Mouse (Mus musculus): ENCODE measurements around the gene Mprip. TPM values are rescaled to one million over a fixed set of nuclear protein-coding genes. Genes with fewer than 3 reads are reported as not detected.
"Not testable (repeated sequence)": the region's sequence is repeated elsewhere in the genome, so short reads cannot be mapped to it uniquely, and the experiment has no call there.

Mprip gene
- polyA plus RNA-seq (2014; fragmentation: Nextera tagmentation; extraction: Ambion mirVana): 56.2 and 57.2 TPM in 2 replicates

DNA sequence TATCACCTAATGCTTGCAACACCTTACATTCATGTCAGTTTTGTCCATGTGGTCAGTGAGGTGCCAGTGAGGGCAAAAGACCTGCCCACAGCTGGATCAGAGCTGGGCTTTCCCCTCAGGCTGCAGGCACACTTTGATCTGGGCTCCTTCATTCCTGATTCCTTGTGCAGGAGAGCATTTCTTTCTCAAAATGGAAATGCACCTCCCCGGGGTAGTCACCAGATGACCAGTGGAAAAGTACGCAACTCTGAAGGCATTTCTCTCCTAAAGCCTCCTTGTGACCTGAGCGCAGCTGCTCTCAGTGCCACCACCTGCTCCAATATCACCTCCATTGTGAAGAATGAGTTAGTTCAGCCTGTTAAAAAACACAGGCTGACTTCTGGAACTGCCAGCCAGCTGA is at the start of gene Mprip:
Mprip (plus strand) TSS at position 301 of the 400 bp plus-strand sequence.
- H3K27ac ChIP-seq (ENCODE audit: low read depth): peak within 1 kb of the TSS; percentile 44; the same call in 1 of the 2 replicates
- H3K4me1 ChIP-seq (replicated peaks; ENCODE audit: control insufficient read depth, insufficient read depth, low read length): peaks cover 33% of the 10 kb centered on the region
- no peaks in the 10 kb centered on the region for H3K27me3 ChIP-seq (replicated peaks; ENCODE audit: control insufficient read depth, insufficient read depth, low read length)
- H3K9ac ChIP-seq (ENCODE audit: low read length): peak within 1 kb of the TSS; percentile 85
- H3K9me3 ChIP-seq (ENCODE audit: control insufficient read depth, low read length): no peaks in the 10 kb centered on the region
- no peaks in the 10 kb centered on the region for H3K36me3 ChIP-seq (ENCODE audit: control insufficient read depth, insufficient read depth, low read length)
- DNase-seq (ENCODE audit: low spot score): no peak
- H3K4me3 ChIP-seq (ENCODE audit: low read depth, low read length): peak within 1 kb of the TSS; percentile 76
- 72% methylated on average over 3 of the region's 3 CpGs for WGBS
- ATAC-seq (replicated peaks; ENCODE audit: low FRiP score, low TSS enrichment, low read depth): no peak
- H3K4me2 ChIP-seq (ENCODE audit: low read length): peak within 1 kb of the TSS; percentile 73

GRCm38 (mm10) chr11:59611646-59612045 is 49.5 kb upstream of the Mprip start:
- WGBS: 80% methylated on average over 5 of the region's 5 CpGs
- Histone ChIP-seq H3K9me3 (ENCODE audit: control insufficient read depth, low read length) (no peaks in the 10 kb centered on the region), H3K9ac (ENCODE audit: low read length) (no peak overlapping the region), H3K27me3 (replicated peaks; ENCODE audit: control insufficient read depth, insufficient read depth, low read length) (no peaks in the 10 kb centered on the region), H3K4me2 (ENCODE audit: low read length) (no peak overlapping the region), H3K27ac (ENCODE audit: low read depth) (no peak overlapping the region), H3K4me1 (replicated peaks; ENCODE audit: control insufficient read depth, insufficient read depth, low read length) (no peaks in the 10 kb centered on the region), H3K4me3 (ENCODE audit: low read depth, low read length) (no peak overlapping the region), H3K36me3 (ENCODE audit: control insufficient read depth, insufficient read depth, low read length) (no peaks in the 10 kb centered on the region)
- no peak for ATAC-seq (replicated peaks; ENCODE audit: low FRiP score, low TSS enrichment, low read depth)
- no peak for DNase-seq (ENCODE audit: low spot score)

GRCm38 (mm10) chr11:59614120-59614519 is 47.0 kb upstream of the Mprip start:
- H3K27me3 ChIP-seq (replicated peaks; ENCODE audit: control insufficient read depth, insufficient read depth, low read length): no peaks in the 10 kb centered on the region
- no peaks in the 10 kb centered on the region for H3K36me3 ChIP-seq (ENCODE audit: control insufficient read depth, insufficient read depth, low read length)
- H3K9ac ChIP-seq (ENCODE audit: low read length): no peak overlapping the region
- H3K4me3 ChIP-seq (ENCODE audit: low read depth, low read length): no peak overlapping the region
- DNase-seq (ENCODE audit: low spot score): no peak
- ATAC-seq (replicated peaks; ENCODE audit: low FRiP score, low TSS enrichment, low read depth): no peak
- no peaks in the 10 kb centered on the region for H3K4me1 ChIP-seq (replicated peaks; ENCODE audit: control insufficient read depth, insufficient read depth, low read length)
- H3K4me2 ChIP-seq (ENCODE audit: low read length): no peak overlapping the region
- 28% methylated on average over 4 of the region's 4 CpGs for WGBS
- H3K27ac ChIP-seq (ENCODE audit: low read depth): no peak overlapping the region
- H3K9me3 ChIP-seq (ENCODE audit: control insufficient read depth, low read length): no peaks in the 10 kb centered on the region

GRCm38 (mm10) chr11:59616986-59617385 is 44.1 kb upstream of the Mprip start:
- not testable (repeated sequence) for H3K9ac ChIP-seq (ENCODE audit: low read length); H3K27me3 ChIP-seq (replicated peaks; ENCODE audit: control insufficient read depth, insufficient read depth, low read length); H3K4me1 ChIP-seq (replicated peaks; ENCODE audit: control insufficient read depth, insufficient read depth, low read length); H3K9me3 ChIP-seq (ENCODE audit: control insufficient read depth, low read length); H3K36me3 ChIP-seq (ENCODE audit: control insufficient read depth, insufficient read depth, low read length); H3K4me2 ChIP-seq (ENCODE audit: low read length); ATAC-seq (replicated peaks; ENCODE audit: low FRiP score, low TSS enrichment, low read depth); H3K4me3 ChIP-seq (ENCODE audit: low read depth, low read length); H3K27ac ChIP-seq (ENCODE audit: low read depth); DNase-seq (ENCODE audit: low spot score)
- WGBS: 88% methylated on average over 2 of the region's 2 CpGs

GRCm38 (mm10) chr11:59622214-59622613 is 38.9 kb upstream of the Mprip start:
- ATAC-seq (replicated peaks; ENCODE audit: low FRiP score, low TSS enrichment, low read depth): no peak
- no peak overlapping the region for H3K4me3 ChIP-seq (ENCODE audit: low read depth, low read length)
- no peak overlapping the region for H3K9ac ChIP-seq (ENCODE audit: low read length)
- H3K36me3 ChIP-seq (ENCODE audit: control insufficient read depth, insufficient read depth, low read length): no peaks in the 10 kb centered on the region
- no peak overlapping the region for H3K27ac ChIP-seq (ENCODE audit: low read depth)
- no peaks in the 10 kb centered on the region for H3K9me3 ChIP-seq (ENCODE audit: control insufficient read depth, low read length)
- 59% methylated on average over 3 of the region's 3 CpGs for WGBS
- H3K4me2 ChIP-seq (ENCODE audit: low read length): no peak overlapping the region
- H3K27me3 ChIP-seq (replicated peaks; ENCODE audit: control insufficient read depth, insufficient read depth, low read length): no peaks in the 10 kb centered on the region
- DNase-seq (ENCODE audit: low spot score): no peak
- no peaks in the 10 kb centered on the region for H3K4me1 ChIP-seq (replicated peaks; ENCODE audit: control insufficient read depth, insufficient read depth, low read length)

- no peaks in the 10 kb centered on the region for H3K36me3 ChIP-seq (ENCODE audit: control insufficient read depth, insufficient read depth, low read length)
- no peak overlapping the region for H3K27ac ChIP-seq (ENCODE audit: low read depth)
- WGBS: 28% methylated on average over 6 of the region's 6 CpGs
- peak; percentile 43; the same call in 1 of the 2 replicates for ATAC-seq (replicated peaks; ENCODE audit: low FRiP score, low TSS enrichment, low read depth)
- no peak overlapping the region for H3K4me2 ChIP-seq (ENCODE audit: low read length)
- no peaks in the 10 kb centered on the region for H3K4me1 ChIP-seq (replicated peaks; ENCODE audit: control insufficient read depth, insufficient read depth, low read length)
- no peaks in the 10 kb centered on the region for H3K9me3 ChIP-seq (ENCODE audit: control insufficient read depth, low read length)
- peak; percentile 69 for DNase-seq (ENCODE audit: low spot score)
- H3K4me3 ChIP-seq (ENCODE audit: low read depth, low read length): no peak overlapping the region
- H3K9ac ChIP-seq (ENCODE audit: low read length): no peak overlapping the region
- no peaks in the 10 kb centered on the region for H3K27me3 ChIP-seq (replicated peaks; ENCODE audit: control insufficient read depth, insufficient read depth, low read length)
Observed at GRCm38 (mm10) chr11:59624017-59624630, 37.0 kb upstream of the Mprip start.

DNA sequence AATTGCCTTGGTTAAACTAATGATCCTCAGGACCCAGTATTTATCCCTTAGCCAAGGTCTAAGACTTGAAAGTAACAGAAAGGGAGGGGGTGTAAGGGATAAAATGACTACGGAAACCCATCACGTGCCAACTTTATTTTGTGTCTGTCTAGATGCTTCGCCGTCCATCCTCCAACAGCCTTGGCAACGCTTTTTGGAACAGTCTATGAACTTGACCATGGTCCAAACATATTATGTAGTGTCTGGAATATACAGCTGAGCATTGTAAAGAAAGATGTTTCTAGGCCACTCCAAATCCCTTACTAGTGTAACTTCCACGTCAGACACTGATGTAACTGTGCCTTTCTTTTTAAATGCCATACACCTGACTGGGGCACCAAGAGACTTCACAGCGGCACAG is 34.9 kb upstream of the Mprip start:
- ATAC-seq (replicated peaks; ENCODE audit: low FRiP score, low TSS enrichment, low read depth) (no peak), DNase-seq (ENCODE audit: low spot score) (no peak)
- H3K4me3 ChIP-seq (ENCODE audit: low read depth, low read length): no peak overlapping the region
- H3K27me3 ChIP-seq (replicated peaks; ENCODE audit: control insufficient read depth, insufficient read depth, low read length): no peaks in the 10 kb centered on the region
- H3K27ac ChIP-seq (ENCODE audit: low read depth): no peak overlapping the region
- no peaks in the 10 kb centered on the region for H3K36me3 ChIP-seq (ENCODE audit: control insufficient read depth, insufficient read depth, low read length)
- H3K4me1 ChIP-seq (replicated peaks; ENCODE audit: control insufficient read depth, insufficient read depth, low read length): no peaks in the 10 kb centered on the region
- no peaks in the 10 kb centered on the region for H3K9me3 ChIP-seq (ENCODE audit: control insufficient read depth, low read length)
- 88% methylated on average over 7 of the region's 7 CpGs for WGBS
- no peak overlapping the region for H3K9ac ChIP-seq (ENCODE audit: low read length)
- H3K4me2 ChIP-seq (ENCODE audit: low read length): no peak overlapping the region

DNA sequence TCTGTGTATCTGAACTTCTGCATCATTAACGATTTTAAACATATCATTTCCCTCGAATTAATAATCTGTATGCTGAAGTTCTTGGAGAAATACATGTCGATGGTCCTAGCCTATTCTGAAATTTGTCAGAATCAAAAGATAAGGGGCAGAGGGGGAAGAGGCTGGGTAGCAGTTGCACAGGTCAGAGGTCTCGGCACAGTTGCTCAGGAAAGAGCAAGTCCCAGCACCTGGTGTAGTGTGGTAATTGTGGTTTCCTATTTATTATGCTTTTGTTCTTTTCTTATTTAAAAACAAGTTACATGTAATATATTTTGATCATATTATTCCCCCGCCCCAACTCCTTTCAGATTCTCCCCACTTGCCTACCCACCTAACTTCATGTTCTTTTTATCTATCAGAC is 32.9 kb upstream of the Mprip start:
- no peak for ATAC-seq (replicated peaks; ENCODE audit: low FRiP score, low TSS enrichment, low read depth)
- Histone ChIP-seq H3K4me3 (ENCODE audit: low read depth, low read length) (no peak overlapping the region), H3K9me3 (ENCODE audit: control insufficient read depth, low read length) (no peaks in the 10 kb centered on the region), H3K27ac (ENCODE audit: low read depth) (no peak overlapping the region), H3K36me3 (ENCODE audit: control insufficient read depth, insufficient read depth, low read length) (no peaks in the 10 kb centered on the region), H3K9ac (ENCODE audit: low read length) (no peak overlapping the region), H3K4me2 (ENCODE audit: low read length) (no peak overlapping the region), H3K27me3 (replicated peaks; ENCODE audit: control insufficient read depth, insufficient read depth, low read length) (no peaks in the 10 kb centered on the region), H3K4me1 (replicated peaks; ENCODE audit: control insufficient read depth, insufficient read depth, low read length) (no peaks in the 10 kb centered on the region)
- no peak for DNase-seq (ENCODE audit: low spot score)
- 80% methylated on average over 5 of the region's 5 CpGs for WGBS

- 64% methylated on average over 5 of the region's 5 CpGs for WGBS
- peak; percentile 50 for DNase-seq (ENCODE audit: low spot score)
- Histone ChIP-seq H3K9me3 (ENCODE audit: control insufficient read depth, low read length) (no peaks in the 10 kb centered on the region), H3K4me1 (replicated peaks; ENCODE audit: control insufficient read depth, insufficient read depth, low read length) (no peaks in the 10 kb centered on the region), H3K4me2 (ENCODE audit: low read length) (no peak overlapping the region), H3K9ac (ENCODE audit: low read length) (no peak overlapping the region), H3K27ac (ENCODE audit: low read depth) (no peak overlapping the region), H3K36me3 (ENCODE audit: control insufficient read depth, insufficient read depth, low read length) (no peaks in the 10 kb centered on the region), H3K27me3 (replicated peaks; ENCODE audit: control insufficient read depth, insufficient read depth, low read length) (no peaks in the 10 kb centered on the region), H3K4me3 (ENCODE audit: low read depth, low read length) (no peak overlapping the region)
- no peak for ATAC-seq (replicated peaks; ENCODE audit: low FRiP score, low TSS enrichment, low read depth)
Observed at GRCm38 (mm10) chr11:59629871-59630270, 31.2 kb upstream of the Mprip start.

Measured in intestine, embryonic 14.5 days (tissue).